Mouse (Mus musculus) CH12.LX (cell line): ENCODE results near the gene Cep41. TPM values are rescaled to one million over a fixed set of nuclear protein-coding genes. Genes with fewer than 3 reads are reported as not detected.

Experiments
- DNase-seq: peaks from one replicate; pipeline ENCODE4 v3.0.0-alpha.2; 2013; ENCODE audit errors: extremely low read depth
- H3K27ac ChIP-seq: 2 replicates; pipeline ENCODE4 v1.5.1; 2012; ENCODE audit warnings: low read depth, mild to moderate bottlenecking, control low read depth, moderate library complexity; ENCODE audit not compliant: insufficient read depth
- H3K27me3 ChIP-seq: replicated peaks from 2 replicates; pipeline ENCODE3; 2012; ENCODE audit warnings: inconsistent platforms
- H3K36me3 ChIP-seq, 2 experiments: replicated peaks in 1 of 2; 2 replicates each; pipeline versions ENCODE3 to v1.6.1; 2012; ENCODE audit warnings: inconsistent platforms in 1 of 2, low read length in 1 of 2, mild to moderate bottlenecking in 1 of 2, mixed read lengths in 1 of 2, moderate library complexity in 1 of 2; ENCODE audit not compliant: control insufficient read depth in 1 of 2, insufficient read depth in 1 of 2
- H3K4me1 ChIP-seq, 2 experiments: 2 replicates each; pipeline ENCODE4 v1.6.1; 2012; ENCODE audit warnings: inconsistent platforms in 1 of 2, moderate library complexity in 1 of 2; ENCODE audit not compliant: insufficient read depth in 2 of 2, control insufficient read depth in 1 of 2
- H3K4me2 ChIP-seq: 2 replicates; pipeline ENCODE4 v1.6.1; 2012; ENCODE audit warnings: low read depth, mild to moderate bottlenecking, control low read depth; ENCODE audit not compliant: poor library complexity, insufficient read depth, severe bottlenecking
- H3K4me3 ChIP-seq, 3 experiments: fragments of 150-350 bp in 1 of 3; sonication (generic) in 1 of 3; replicated peaks in 1 of 3; 2 replicates each; pipeline versions ENCODE3 to v1.5.1; 2011 to 2012; ENCODE audit warnings: low read depth in 2 of 3, low read length in 2 of 3, mild to moderate bottlenecking in 2 of 3, moderate library complexity in 2 of 3, control low read depth in 1 of 3, improper control_type of control experiment in 1 of 3, inconsistent platforms in 1 of 3, mixed read lengths in 1 of 3; ENCODE audit not compliant: poor library complexity in 1 of 3
- H3K79me2 ChIP-seq: replicated peaks from 2 replicates; pipeline ENCODE4 v1.6.1; 2012; ENCODE audit warnings: mild to moderate bottlenecking, moderate library complexity; ENCODE audit not compliant: control insufficient read depth, poor library complexity, insufficient read depth, severe bottlenecking; ENCODE audit errors: extremely low read depth
- H3K9ac ChIP-seq: 2 replicates; pipeline ENCODE4 v1.6.1; 2012; ENCODE audit warnings: low read depth, mild to moderate bottlenecking, control low read depth, moderate library complexity; ENCODE audit not compliant: insufficient read depth
- H3K9me3 ChIP-seq: replicated peaks from 2 replicates; pipeline ENCODE3; 2012; ENCODE audit warnings: low read length, inconsistent platforms, mixed read lengths
- CTCF ChIP-seq, 2 experiments: IDR thresholded peaks in 1 of 2; conservative IDR thresholded peaks in 1 of 2; 2 replicates each; pipeline ENCODE4 v1.5.1; 2011 to 2012; ENCODE audit warnings: low read depth in 2 of 2, low read length in 2 of 2, improper control_type of control experiment in 1 of 2, inconsistent platforms in 1 of 2, mild to moderate bottlenecking in 1 of 2, moderate library complexity in 1 of 2
- E2F4 ChIP-seq: IDR thresholded peaks from 2 replicates; pipeline ENCODE4 v1.6.1; 2011; ENCODE audit warnings: low read depth, low read length, improper control_type of control experiment; ENCODE audit not compliant: insufficient replicate concordance
- GABPA ChIP-seq: IDR thresholded peaks from 2 replicates; pipeline ENCODE4 v1.6.1; 2012; ENCODE audit warnings: low read depth, low read length, improper control_type of control experiment, inconsistent platforms; ENCODE audit not compliant: insufficient replicate concordance
- HCFC1 ChIP-seq: IDR thresholded peaks from 2 replicates; pipeline ENCODE4 v1.6.1; 2012; ENCODE audit warnings: low read depth, mild to moderate bottlenecking, inconsistent platforms, low read length, improper control_type of control experiment
- IRF4 ChIP-seq: IDR thresholded peaks from 2 replicates; pipeline ENCODE4 v1.6.1; 2014; ENCODE audit warnings: low read depth, mild to moderate bottlenecking, inconsistent platforms, low read length, improper control_type of control experiment
- JUN ChIP-seq: IDR thresholded peaks from 2 replicates; pipeline ENCODE4 v1.6.1; 2011; ENCODE audit warnings: low read depth, mild to moderate bottlenecking, low read length, improper control_type of control experiment, moderate library complexity; ENCODE audit not compliant: insufficient read depth
- KAT2A ChIP-seq: IDR thresholded peaks from 2 replicates; pipeline ENCODE4 v1.6.1; 2012; ENCODE audit warnings: low read length, improper control_type of control experiment, inconsistent platforms; ENCODE audit not compliant: insufficient replicate concordance
- MAX ChIP-seq: IDR thresholded peaks from 2 replicates; pipeline ENCODE4 v1.6.1; 2011; ENCODE audit warnings: low read length, improper control_type of control experiment
- MAZ ChIP-seq: IDR thresholded peaks from 2 replicates; pipeline ENCODE4 v1.6.1; 2012; ENCODE audit warnings: low read depth, mild to moderate bottlenecking, inconsistent platforms, low read length, improper control_type of control experiment, moderate library complexity
- MXI1 ChIP-seq: IDR thresholded peaks from 2 replicates; pipeline ENCODE4 v1.6.1; 2011; ENCODE audit warnings: mild to moderate bottlenecking, low read depth, low read length, improper control_type of control experiment
- MYC ChIP-seq: IDR thresholded peaks from 2 replicates; pipeline ENCODE4 v1.6.1; 2011; ENCODE audit warnings: low read depth, mild to moderate bottlenecking, improper control_type of control experiment, low read length
- NELFE ChIP-seq: IDR thresholded peaks from 2 replicates; pipeline ENCODE4 v1.6.1; 2011; ENCODE audit warnings: low read depth, low read length, improper control_type of control experiment
- NRF1 ChIP-seq: IDR thresholded peaks from 2 replicates; pipeline ENCODE4 v1.6.1; 2014; ENCODE audit warnings: low read depth, mild to moderate bottlenecking, inconsistent platforms, low read length, improper control_type of control experiment, moderate library complexity
- PAX5 ChIP-seq: IDR thresholded peaks from 2 replicates; pipeline ENCODE4 v1.6.1; 2012; ENCODE audit warnings: low read length, inconsistent platforms, mixed read lengths
- POLR2A ChIP-seq: IDR thresholded peaks from 2 replicates; pipeline ENCODE4 v1.6.1; 2011; ENCODE audit warnings: low read depth, mild to moderate bottlenecking, improper control_type of control experiment, low read length
- POLR2AphosphoS2 ChIP-seq: IDR thresholded peaks from 2 replicates; pipeline ENCODE4 v1.6.1; 2011; ENCODE audit warnings: low read depth, low read length, improper control_type of control experiment
- RAD21 ChIP-seq: IDR thresholded peaks from 2 replicates; pipeline ENCODE4 v1.6.1; 2011; ENCODE audit warnings: low read depth, mild to moderate bottlenecking, low read length, improper control_type of control experiment, moderate library complexity
- RCOR1 ChIP-seq: conservative IDR thresholded peaks from 2 replicates; pipeline ENCODE4 v1.6.1; 2012; ENCODE audit warnings: low read depth, mild to moderate bottlenecking, inconsistent platforms, low read length, improper control_type of control experiment
- SIN3A ChIP-seq: IDR thresholded peaks from 2 replicates; pipeline ENCODE4 v1.6.1; 2012; ENCODE audit warnings: low read length, improper control_type of control experiment, inconsistent platforms
- ZC3H11A ChIP-seq: IDR thresholded peaks from 2 replicates; pipeline ENCODE4 v1.6.1; 2012; ENCODE audit warnings: low read depth, mild to moderate bottlenecking, inconsistent platforms, low read length, improper control_type of control experiment
- ZKSCAN1 ChIP-seq: IDR thresholded peaks from 2 replicates; pipeline ENCODE4 v1.6.1; 2012; ENCODE audit warnings: low read depth, inconsistent platforms, low read length, improper control_type of control experiment, borderline replicate concordance
- ZNF384 ChIP-seq: IDR thresholded peaks from 2 replicates; pipeline ENCODE4 v1.6.1; 2012; ENCODE audit warnings: low read depth, low read length, improper control_type of control experiment, inconsistent platforms
- dilution Hi-C: fragments of 300-500 bp; cut with MboI; formaldehyde crosslinking; loops from 2 replicates; pipeline ENCODE4 v1.14.3; 2020; ENCODE audit warnings: low sequenced_read_pairs; ENCODE audit not compliant: extremely low pct_unique_long_range_greater_than_20kb, extremely low pct_ligation_motif_present
- in situ Hi-C: fragments of 300-500 bp; cut with MboI; formaldehyde crosslinking; loops from 3 replicates; pipeline ENCODE4 v1.14.3; 2019; ENCODE audit warnings: low sequenced_read_pairs, low pct_ligation_motif_present, low pct_unique_long_range_greater_than_20kb, mixed read lengths
- polyA plus RNA-seq: library from polyadenylated mRNA; unstranded; fragments of >175 nt; gene quantifications from 2 replicates; pipeline ENCODE4 v1.2.1, GENCODE M21; 2012; ENCODE audit warnings: low read depth; ENCODE audit not compliant: insufficient read length
- total RNA-seq, 2 experiments: library from RNA; depleted of rRNA; stranded (reverse); fragments of 300-350 nt in 1 of 2; fragments of >200 nt in 1 of 2; gene quantifications; 2 replicates each; pipeline ENCODE4 v1.2.3; 2012 to 2014

Cep41 gene
- total and polyA plus RNA-seq, 3 experiments: 4.2 to 11.4 (median 8.7) TPM

DNA sequence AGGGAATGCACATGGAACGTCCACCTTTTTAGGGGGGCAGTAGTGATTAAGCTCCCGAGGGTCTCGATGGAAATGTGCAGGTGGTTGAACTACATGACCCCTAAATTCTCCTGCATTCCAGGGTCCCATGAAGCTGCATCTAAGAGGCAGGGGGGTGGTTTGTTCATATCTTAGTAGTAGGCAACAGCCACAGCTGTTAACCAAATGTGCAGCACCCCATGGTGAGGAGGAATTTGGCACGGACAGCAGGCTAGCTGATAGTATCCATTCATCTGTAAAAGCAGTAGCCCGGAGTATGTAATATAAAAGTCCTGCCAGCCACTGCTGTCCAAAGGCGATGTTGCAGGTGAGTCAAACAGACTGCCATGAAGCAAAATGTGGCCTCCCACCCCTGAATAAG, 48.2 kb downstream of the Cep41 start:
- DNase-seq: no peak
- Histone ChIP-seq H3K27ac (no peak overlapping the region), H3K36me3 (no peaks in the 10 kb centered on the region), H3K9me3 (no peaks in the 10 kb centered on the region), H3K27me3 (no peaks in the 10 kb centered on the region), H3K79me2 (no peaks in the 10 kb centered on the region), H3K4me1 (peaks cover 0 to 9% of the 10 kb centered on the region in 2 experiments; a peak in 2 of 4 replicates), H3K4me3 (no peak overlapping the region), H3K4me2 (no peak overlapping the region), H3K9ac (no peak overlapping the region)
- in situ Hi-C loops (no loop called here), dilution Hi-C loops (no loop called here)
- TF ChIP-seq MAX (no peak), ZC3H11A (no peak), ZKSCAN1 (no peak), NELFE (no peak), E2F4 (no peak), JUN (no peak), RAD21 (no peak), CTCF (conservative IDR thresholded peaks at IDR 0.05 in 1 of 2, IDR thresholded peaks at IDR 0.05 in 1 of 2; ENCODE audit: low read depth in 2 of 2, low read length in 2 of 2) (no peak), KAT2A (no peak), GABPA (no peak), RCOR1 (no peak), ZNF384 (no peak)

GRCm38 (mm10) chr6:30644462-30644861, 49.1 kb downstream of the Cep41 start:
- H3K4me1 ChIP-seq: peaks cover 0 to 9% of the 10 kb centered on the region in 2 experiments; a peak in 2 of 4 replicates
- H3K4me3 ChIP-seq: no peak overlapping the region
- no peak overlapping the region for H3K27ac ChIP-seq
- H3K9ac ChIP-seq: no peak overlapping the region
- H3K79me2 ChIP-seq: no peaks in the 10 kb centered on the region
- no peaks in the 10 kb centered on the region for H3K27me3 ChIP-seq
- in situ Hi-C loops (no loop called here), dilution Hi-C loops (no loop called here)
- no peaks in the 10 kb centered on the region for H3K9me3 ChIP-seq
- H3K36me3 ChIP-seq: no peaks in the 10 kb centered on the region
- TF ChIP-seq SIN3A: no peak
- no peak for TF ChIP-seq GABPA
- no peak for TF ChIP-seq MYC
- TF ChIP-seq POLR2A: no peak
- TF ChIP-seq NRF1: no peak
- no peak for TF ChIP-seq MAZ
- TF ChIP-seq IRF4: no peak
- no peak for TF ChIP-seq HCFC1
- TF ChIP-seq PAX5: no peak
- no peak for TF ChIP-seq MXI1
- TF ChIP-seq POLR2AphosphoS2: no peak
- no peak for TF ChIP-seq E2F4
- DNase-seq: no peak
- H3K4me2 ChIP-seq: no peak overlapping the region
